Mouse (Mus musculus): ENCODE results near the gene Pou4f1. TPM values are rescaled to one million over a fixed set of nuclear protein-coding genes. Genes with fewer than 3 reads are reported as not detected.

Pou4f1 gene
- polyA plus RNA-seq, 1 experiment from 2014 or later: 0.07 TPM

DNA sequence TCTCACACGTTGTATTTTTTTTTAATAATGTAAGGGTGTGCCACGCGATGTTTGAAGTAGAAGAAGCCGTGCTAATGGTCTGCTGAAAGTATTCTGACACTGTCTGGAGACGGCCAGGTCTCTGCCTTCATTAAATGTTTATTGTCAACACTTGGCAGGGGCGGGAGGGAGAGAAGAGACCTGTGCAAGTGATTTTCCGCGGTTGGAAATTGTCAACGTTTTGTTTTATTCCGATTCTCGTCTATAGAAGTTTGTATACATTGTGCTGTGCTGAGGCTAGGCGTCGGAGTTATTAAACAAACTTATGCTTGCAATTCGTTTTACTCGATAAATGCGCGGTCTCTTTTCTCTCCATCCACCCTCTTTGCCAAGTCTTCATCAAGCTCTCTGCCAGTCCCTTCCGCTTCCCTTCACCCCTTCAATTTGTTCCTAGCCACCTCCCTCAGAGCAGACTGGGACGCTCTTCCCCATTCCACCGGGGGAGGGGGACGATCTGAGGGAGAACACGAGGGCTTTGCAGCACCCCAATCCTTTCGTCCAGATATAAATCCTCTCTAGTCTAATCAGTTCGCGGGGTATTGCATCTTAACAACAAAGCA is 8.2 kb downstream of the Pou4f1 start:
- Histone ChIP-seq H3K4me3 (ENCODE audit: low read depth, low read length) (no peak overlapping the region), H3K36me3 (ENCODE audit: control insufficient read depth, insufficient read depth, low read length) (no peaks in the 10 kb centered on the region), H3K4me2 (no peak overlapping the region), H3K27me3 (ENCODE audit: control insufficient read depth, insufficient read depth, low read length) (peaks cover 67% of the 10 kb centered on the region), H3K9me3 (replicated peaks; ENCODE audit: control insufficient read depth, low read length) (no peaks in the 10 kb centered on the region), H3K4me1 (ENCODE audit: control insufficient read depth, insufficient read depth, low read length) (no peaks in the 10 kb centered on the region), H3K9ac (ENCODE audit: low read depth, low read length) (no peak overlapping the region), H3K27ac (ENCODE audit: low read depth, low read length) (no peak overlapping the region)
- ATAC-seq (replicated peaks; ENCODE audit: insufficient number of reproducible peaks, low FRiP score, low TSS enrichment): no peak
- WGBS (ENCODE audit: insufficient replicate concordance): under 1% methylated on average over 25 of the region's 25 CpGs

DNA sequence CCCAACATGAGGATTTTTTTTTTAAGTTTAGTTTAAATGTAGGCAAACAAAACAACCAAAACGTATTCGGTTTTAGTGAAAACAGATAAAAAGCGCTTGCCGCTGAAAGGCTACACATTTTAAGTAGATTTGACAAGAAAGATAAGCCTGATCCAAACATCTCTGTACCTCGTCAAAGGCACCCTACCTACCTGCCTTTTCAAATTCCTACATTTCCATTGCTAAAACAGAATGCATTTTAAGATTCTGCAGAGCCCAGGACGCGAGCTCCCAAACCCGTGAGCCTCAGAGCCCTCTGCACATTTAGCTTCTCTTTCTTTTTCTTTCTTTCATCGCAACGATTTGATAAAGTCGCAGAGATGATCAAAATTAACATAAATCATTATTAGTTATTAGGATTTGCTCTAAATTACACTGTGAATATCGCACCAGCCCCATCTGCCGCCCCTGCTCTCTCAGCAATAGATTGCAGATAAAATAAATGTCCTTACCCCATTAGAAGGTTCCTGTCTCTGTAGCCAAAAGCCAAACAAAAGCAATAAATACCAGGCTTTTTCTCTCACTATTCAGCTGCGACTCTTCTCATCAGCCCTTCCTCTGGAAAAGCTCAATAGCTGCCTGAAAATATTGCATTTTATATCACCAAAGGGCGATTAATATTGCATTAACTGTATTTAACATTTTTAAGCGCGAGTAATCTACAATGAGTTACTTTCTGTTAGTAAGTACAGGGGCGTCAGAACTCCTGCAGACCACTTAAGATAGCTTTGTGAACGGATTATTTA is 8.9 kb downstream of the Pou4f1 start:
- Histone ChIP-seq H3K4me2 (no peak overlapping the region), H3K4me1 (ENCODE audit: control insufficient read depth, insufficient read depth, low read length) (no peaks in the 10 kb centered on the region), H3K36me3 (ENCODE audit: control insufficient read depth, insufficient read depth, low read length) (no peaks in the 10 kb centered on the region), H3K27me3 (ENCODE audit: control insufficient read depth, insufficient read depth, low read length) (peaks cover 60% of the 10 kb centered on the region), H3K27ac (ENCODE audit: low read depth, low read length) (no peak overlapping the region), H3K4me3 (ENCODE audit: low read depth, low read length) (no peak overlapping the region), H3K9me3 (replicated peaks; ENCODE audit: control insufficient read depth, low read length) (no peaks in the 10 kb centered on the region), H3K9ac (ENCODE audit: low read depth, low read length) (no peak overlapping the region)
- under 1% methylated on average over 19 of the region's 19 CpGs for WGBS (ENCODE audit: insufficient replicate concordance)
- no peak for ATAC-seq (replicated peaks; ENCODE audit: insufficient number of reproducible peaks, low FRiP score, low TSS enrichment)

DNA sequence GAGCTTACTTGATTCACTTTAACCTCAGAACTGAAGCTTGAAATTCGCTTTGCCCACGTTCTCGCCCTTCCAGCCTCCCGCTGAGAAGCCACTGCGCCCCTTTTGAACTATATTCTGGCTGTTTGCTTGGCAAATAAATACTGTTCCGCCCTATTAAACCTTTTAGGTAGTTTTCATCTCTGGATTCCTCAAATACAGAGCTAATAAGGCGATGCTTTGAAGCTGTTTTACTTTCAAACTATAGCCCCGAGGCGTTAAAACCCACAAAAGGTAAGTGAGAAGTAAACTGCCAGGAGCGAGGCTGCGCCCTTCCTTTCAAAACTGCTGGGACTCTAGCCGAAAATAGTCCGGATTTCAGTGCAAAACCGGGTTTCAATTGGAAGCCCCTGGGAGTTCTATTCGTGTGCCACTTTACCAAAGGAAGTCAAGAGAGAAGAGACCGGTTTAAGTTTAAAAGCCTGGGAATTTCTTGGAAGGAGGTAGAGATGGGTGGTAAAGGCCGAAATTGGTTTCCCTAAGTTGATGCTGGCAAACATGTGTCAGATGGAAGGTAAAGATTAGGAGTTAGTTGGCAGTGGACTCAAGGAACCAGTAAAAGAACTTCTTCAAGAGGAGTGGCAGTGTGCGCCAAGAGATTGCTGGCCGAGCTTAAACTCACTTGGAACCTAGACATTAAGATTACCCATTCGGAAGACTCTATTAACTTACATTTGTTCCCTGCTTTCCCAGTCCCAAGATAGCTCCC is 9.7 kb downstream of the Pou4f1 start:
- Histone ChIP-seq H3K4me1 (ENCODE audit: control insufficient read depth, insufficient read depth, low read length) (no peaks in the 10 kb centered on the region), H3K27ac (ENCODE audit: low read depth, low read length) (no peak overlapping the region), H3K9ac (ENCODE audit: low read depth, low read length) (no peak overlapping the region), H3K27me3 (ENCODE audit: control insufficient read depth, insufficient read depth, low read length) (peaks cover 52% of the 10 kb centered on the region), H3K4me2 (no peak overlapping the region), H3K9me3 (replicated peaks; ENCODE audit: control insufficient read depth, low read length) (no peaks in the 10 kb centered on the region), H3K36me3 (ENCODE audit: control insufficient read depth, insufficient read depth, low read length) (no peaks in the 10 kb centered on the region), H3K4me3 (ENCODE audit: low read depth, low read length) (no peak overlapping the region)
- ATAC-seq (replicated peaks; ENCODE audit: insufficient number of reproducible peaks, low FRiP score, low TSS enrichment): no peak
- under 1% methylated on average over 20 of the region's 20 CpGs for WGBS (ENCODE audit: insufficient replicate concordance)

DNA sequence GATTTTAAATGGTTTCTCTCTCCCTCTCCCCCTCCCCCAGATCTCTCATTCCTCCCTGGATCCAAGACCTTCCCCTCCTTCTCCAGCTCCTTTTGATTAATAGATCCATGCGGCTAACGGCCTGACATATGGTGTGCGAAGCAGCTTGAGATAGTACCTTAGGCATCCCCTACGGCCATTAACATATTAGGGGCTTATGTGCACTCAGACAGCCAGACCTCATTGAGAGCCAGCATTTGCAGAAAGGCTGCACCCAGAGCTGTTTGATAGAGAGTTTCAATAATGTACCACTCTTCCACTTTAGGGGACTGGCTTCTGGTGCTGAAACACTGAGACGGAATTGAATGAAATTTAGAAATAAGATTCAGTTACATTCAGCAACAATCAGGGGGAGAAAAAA is 10.8 kb downstream of the Pou4f1 start:
- H3K9ac ChIP-seq (ENCODE audit: low read depth, low read length): no peak overlapping the region
- no peak for ATAC-seq (replicated peaks; ENCODE audit: insufficient number of reproducible peaks, low FRiP score, low TSS enrichment)
- H3K27ac ChIP-seq (ENCODE audit: low read depth, low read length): no peak overlapping the region
- whole genome bisulfite sequencing (ENCODE audit: insufficient replicate concordance): 3% methylated on average over 5 of the region's 5 CpGs
- no peaks in the 10 kb centered on the region for H3K4me1 ChIP-seq (ENCODE audit: control insufficient read depth, insufficient read depth, low read length)
- H3K27me3 ChIP-seq (ENCODE audit: control insufficient read depth, insufficient read depth, low read length): peaks cover 48% of the 10 kb centered on the region
- no peak overlapping the region for H3K4me3 ChIP-seq (ENCODE audit: low read depth, low read length)
- H3K36me3 ChIP-seq (ENCODE audit: control insufficient read depth, insufficient read depth, low read length): no peaks in the 10 kb centered on the region
- no peak overlapping the region for H3K4me2 ChIP-seq
- no peaks in the 10 kb centered on the region for H3K9me3 ChIP-seq (replicated peaks; ENCODE audit: control insufficient read depth, low read length)

DNA sequence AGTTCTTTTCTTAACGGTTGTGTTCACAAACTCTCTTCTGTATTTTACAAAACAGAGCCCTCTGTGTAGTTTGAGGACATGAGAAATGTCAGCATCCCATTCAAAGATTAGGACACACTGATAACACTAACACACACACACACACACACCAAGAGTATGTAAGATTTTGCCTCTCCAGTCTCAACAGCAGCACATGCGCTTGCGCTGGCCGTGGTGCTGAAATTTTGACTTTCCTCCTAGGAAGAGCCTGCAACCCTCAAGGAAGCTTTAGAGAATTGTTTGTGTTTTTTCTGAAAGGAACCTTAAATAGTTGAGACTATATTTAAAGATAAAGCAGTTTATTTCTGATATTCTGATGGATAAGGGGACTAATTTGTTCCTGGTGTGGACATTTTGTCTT is 14.0 kb downstream of the Pou4f1 start:
- no peaks in the 10 kb centered on the region for H3K9me3 ChIP-seq (replicated peaks; ENCODE audit: control insufficient read depth, low read length)
- H3K27ac ChIP-seq (ENCODE audit: low read depth, low read length): no peak overlapping the region
- no peaks in the 10 kb centered on the region for H3K36me3 ChIP-seq (ENCODE audit: control insufficient read depth, insufficient read depth, low read length)
- ATAC-seq (replicated peaks; ENCODE audit: insufficient number of reproducible peaks, low FRiP score, low TSS enrichment): no peak
- 11% methylated on average over 4 of the region's 4 CpGs for WGBS (ENCODE audit: insufficient replicate concordance)
- H3K4me3 ChIP-seq (ENCODE audit: low read depth, low read length): no peak overlapping the region
- H3K9ac ChIP-seq (ENCODE audit: low read depth, low read length): no peak overlapping the region
- H3K4me2 ChIP-seq: no peak overlapping the region
- H3K4me1 ChIP-seq (ENCODE audit: control insufficient read depth, insufficient read depth, low read length): no peaks in the 10 kb centered on the region
- peaks cover 20% of the 10 kb centered on the region for H3K27me3 ChIP-seq (ENCODE audit: control insufficient read depth, insufficient read depth, low read length)

DNA sequence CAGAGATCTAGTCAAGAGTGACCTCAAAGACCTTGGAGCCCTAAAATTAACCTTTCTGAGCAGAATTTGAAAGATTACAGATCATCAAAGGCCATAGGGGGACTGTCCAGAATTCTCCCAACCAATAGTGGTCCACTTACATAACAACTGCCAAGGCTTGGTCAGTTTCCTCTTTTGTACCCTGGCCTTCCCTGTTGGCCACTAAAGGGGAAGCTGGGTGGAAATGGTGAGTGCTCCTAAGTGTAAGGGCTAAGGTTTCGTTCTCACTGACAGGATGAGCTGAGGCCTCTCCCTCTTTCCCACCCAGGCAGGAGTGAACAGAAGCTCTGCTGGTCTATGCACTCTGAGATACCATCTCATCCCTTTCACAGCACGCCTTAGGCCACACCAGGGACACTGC is 33.5 kb downstream of the Pou4f1 start:
- Histone ChIP-seq H3K27me3 (ENCODE audit: control insufficient read depth, insufficient read depth, low read length) (no peaks in the 10 kb centered on the region), H3K4me2 (no peak overlapping the region), H3K9ac (ENCODE audit: low read depth, low read length) (no peak overlapping the region), H3K36me3 (ENCODE audit: control insufficient read depth, insufficient read depth, low read length) (no peaks in the 10 kb centered on the region), H3K4me3 (ENCODE audit: low read depth, low read length) (no peak overlapping the region), H3K27ac (ENCODE audit: low read depth, low read length) (no peak overlapping the region), H3K4me1 (ENCODE audit: control insufficient read depth, insufficient read depth, low read length) (no peaks in the 10 kb centered on the region), H3K9me3 (replicated peaks; ENCODE audit: control insufficient read depth, low read length) (no peaks in the 10 kb centered on the region)
- no peak for ATAC-seq (replicated peaks; ENCODE audit: insufficient number of reproducible peaks, low FRiP score, low TSS enrichment)
- WGBS (ENCODE audit: insufficient replicate concordance): 41% methylated on average over 2 of the region's 2 CpGs

DNA sequence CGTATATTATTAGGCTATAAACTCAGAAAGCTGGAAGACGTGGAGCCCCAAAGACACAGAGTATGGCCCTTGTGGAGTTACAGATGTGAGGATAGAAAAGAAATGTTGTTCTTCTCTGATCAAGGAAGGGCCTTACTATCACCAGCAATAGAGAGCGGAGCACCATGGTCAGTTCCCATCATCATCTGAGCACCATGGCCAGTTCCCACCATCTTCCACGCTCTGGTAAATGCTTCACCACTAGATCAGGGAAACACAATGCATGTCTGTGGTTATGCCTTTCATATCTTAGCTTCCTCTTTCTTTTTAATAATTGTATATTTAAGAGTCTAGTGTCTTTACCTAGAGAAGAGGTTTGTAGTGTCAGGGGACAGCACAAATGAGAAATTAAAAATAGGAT is 37.0 kb downstream of the Pou4f1 start:
- Histone ChIP-seq H3K4me1 (ENCODE audit: control insufficient read depth, insufficient read depth, low read length) (no peaks in the 10 kb centered on the region), H3K9ac (ENCODE audit: low read depth, low read length) (no peak overlapping the region), H3K27me3 (ENCODE audit: control insufficient read depth, insufficient read depth, low read length) (no peaks in the 10 kb centered on the region), H3K27ac (ENCODE audit: low read depth, low read length) (no peak overlapping the region), H3K9me3 (replicated peaks; ENCODE audit: control insufficient read depth, low read length) (no peaks in the 10 kb centered on the region), H3K4me3 (ENCODE audit: low read depth, low read length) (no peak overlapping the region), H3K4me2 (no peak overlapping the region), H3K36me3 (ENCODE audit: control insufficient read depth, insufficient read depth, low read length) (no peaks in the 10 kb centered on the region)
- 60% methylated on average over 4 of the region's 4 CpGs for WGBS (ENCODE audit: insufficient replicate concordance)
- no peak for ATAC-seq (replicated peaks; ENCODE audit: insufficient number of reproducible peaks, low FRiP score, low TSS enrichment)

DNA sequence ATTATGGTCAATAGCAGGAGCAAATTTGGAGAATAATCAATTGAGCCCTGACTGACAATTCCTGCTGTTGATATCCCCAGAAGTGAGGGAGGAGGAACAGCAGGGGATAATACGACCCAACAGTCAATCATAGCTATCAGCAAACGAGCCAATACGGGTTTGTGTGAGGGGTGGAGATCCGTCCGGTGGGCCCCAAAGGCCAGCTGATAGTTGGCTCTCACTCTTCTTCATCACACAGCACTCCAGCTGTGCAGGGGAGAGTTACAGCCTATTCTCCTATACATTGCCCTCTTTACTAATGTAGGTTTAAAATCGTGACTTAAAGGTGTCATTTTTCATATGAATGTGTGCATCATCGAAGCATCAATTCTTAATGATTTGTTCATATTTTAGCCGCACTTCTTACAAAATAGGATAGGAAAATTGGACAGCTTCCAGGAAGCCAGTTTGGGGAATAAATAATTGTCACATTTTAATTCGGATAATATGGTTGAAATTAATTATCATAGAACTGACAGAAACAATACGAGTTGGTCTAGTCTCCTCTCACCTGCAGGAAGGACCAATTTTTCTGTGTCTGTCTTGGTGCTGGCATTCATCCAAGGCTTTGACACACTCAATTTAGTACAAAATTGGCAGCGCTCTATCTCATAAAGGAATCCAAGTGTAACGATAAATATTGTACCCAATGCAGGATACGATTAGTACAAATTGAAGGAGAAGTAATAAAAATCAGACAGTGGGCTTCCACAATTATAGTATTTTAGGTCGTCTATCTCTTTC is 43.9 kb downstream of the Pou4f1 start:
- Histone ChIP-seq H3K9ac (ENCODE audit: low read depth, low read length) (no peak overlapping the region), H3K27ac (ENCODE audit: low read depth, low read length) (no peak overlapping the region), H3K9me3 (replicated peaks; ENCODE audit: control insufficient read depth, low read length) (no peaks in the 10 kb centered on the region), H3K4me1 (ENCODE audit: control insufficient read depth, insufficient read depth, low read length) (no peaks in the 10 kb centered on the region), H3K36me3 (ENCODE audit: control insufficient read depth, insufficient read depth, low read length) (no peaks in the 10 kb centered on the region), H3K27me3 (ENCODE audit: control insufficient read depth, insufficient read depth, low read length) (no peaks in the 10 kb centered on the region), H3K4me3 (ENCODE audit: low read depth, low read length) (no peak overlapping the region), H3K4me2 (no peak overlapping the region)
- 70% methylated on average over 14 of the region's 14 CpGs for WGBS (ENCODE audit: insufficient replicate concordance)
- no peak for ATAC-seq (replicated peaks; ENCODE audit: insufficient number of reproducible peaks, low FRiP score, low TSS enrichment)

Measured in heart, embryonic 11.5 days (tissue).